Mouse (Mus musculus): ENCODE results near the gene Smco3.
A peak's percentile ranks its signal among the peaks of the same experiment; 100 is the strongest.
"Not testable (repeated sequence)": the region's sequence is repeated elsewhere in the genome, so short reads cannot be mapped to it uniquely, and the experiment has no call there.

Gene Smco3

DNA sequence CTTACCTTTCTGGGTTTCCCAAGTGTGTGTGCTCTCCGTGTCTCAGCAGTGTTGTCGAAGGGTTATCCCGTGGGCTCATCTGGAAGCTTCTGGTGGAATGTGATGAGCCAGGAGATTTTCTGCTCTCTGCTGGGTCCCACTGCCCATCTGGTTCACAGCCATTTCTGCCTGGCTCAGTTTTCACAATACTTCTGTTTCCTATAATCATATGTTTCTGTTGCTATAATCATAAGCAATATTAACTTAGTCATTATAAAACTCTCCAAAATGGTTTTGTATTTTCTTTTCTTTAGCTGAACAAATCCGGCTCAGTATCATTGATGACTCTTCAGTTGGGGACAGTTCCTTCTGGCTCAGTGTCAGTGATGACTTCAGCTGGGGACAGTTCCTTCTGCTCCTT, at the start of gene Smco3:
TSS of gene Smco3 (minus strand) at position 101 of the 400 bp plus-strand sequence.
- DNase-seq (ENCODE audit: low read depth, low spot score), result no peak

- DNase-seq (ENCODE audit: low read depth, low spot score), result not testable (repeated sequence)
Measured at GRCm38 (mm10) chr6:136884766-136885165, 49.5 kb upstream of the Smco3 start.

GRCm38 (mm10) chr6:136883961-136884360, 48.7 kb upstream of the Smco3 start:
- no peak for DNase-seq (ENCODE audit: low read depth, low spot score)

- DNase-seq (ENCODE audit: low read depth, low spot score), result no peak
Measured at GRCm38 (mm10) chr6:136883431-136883915, 48.2 kb upstream of the Smco3 start.

- no peak for DNase-seq (ENCODE audit: low read depth, low spot score)
Measured at GRCm38 (mm10) chr6:136881678-136882077, 46.4 kb upstream of the Smco3 start.

GRCm38 (mm10) chr6:136875670-136876069, 40.4 kb upstream of the Smco3 start, which contains the start of gene Mgp:
TSS of gene Mgp (minus strand) at chr6:136875823.
- no peak for DNase-seq (ENCODE audit: low read depth, low spot score)

DNA sequence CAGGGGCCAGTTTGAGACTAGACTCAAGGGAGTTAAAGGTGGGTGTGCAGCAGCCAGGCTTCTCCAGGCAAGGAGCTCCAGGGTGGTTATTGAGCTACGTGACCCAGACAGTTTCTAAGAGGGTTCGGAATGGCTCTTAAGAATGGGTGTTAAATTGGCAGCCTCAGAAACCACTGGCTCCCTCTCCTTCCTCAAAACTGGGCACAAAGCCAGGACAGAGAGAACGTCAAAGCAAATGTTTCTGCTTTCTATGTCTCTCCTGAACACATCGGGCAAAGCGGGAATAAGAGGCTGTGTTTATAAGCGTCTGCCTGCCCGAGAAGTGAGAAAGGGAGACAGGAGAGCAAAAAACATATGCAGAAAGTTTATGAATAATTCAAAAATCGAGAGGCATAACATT, 39.3 kb upstream of the Smco3 start:
- DNase-seq (ENCODE audit: low read depth, low spot score), result no peak

- DNase-seq (ENCODE audit: low read depth, low spot score), result no peak
Measured at GRCm38 (mm10) chr6:136868921-136869320, 33.7 kb upstream of the Smco3 start.

DNA sequence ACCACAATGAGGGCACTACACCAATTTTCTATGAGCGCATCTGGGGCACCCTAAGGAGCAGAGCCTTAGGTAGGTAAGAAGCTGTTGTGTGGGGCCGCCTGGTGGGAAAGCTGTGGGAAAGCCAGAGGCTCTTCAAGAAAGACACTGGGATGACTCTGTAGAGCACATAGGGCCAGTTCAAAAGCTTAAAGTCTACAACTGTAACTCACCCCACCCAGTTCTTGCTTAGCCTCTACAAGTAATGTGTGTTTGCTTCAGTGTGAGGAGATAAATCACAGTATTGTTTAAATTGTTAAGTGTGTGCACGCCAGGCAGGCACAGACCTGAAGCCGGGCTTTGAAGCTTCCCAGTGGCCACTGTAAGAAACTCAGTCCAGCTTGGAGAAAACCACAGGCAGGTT, 30.9 kb upstream of the Smco3 start:
- no peak for DNase-seq (ENCODE audit: low read depth, low spot score)

DNA sequence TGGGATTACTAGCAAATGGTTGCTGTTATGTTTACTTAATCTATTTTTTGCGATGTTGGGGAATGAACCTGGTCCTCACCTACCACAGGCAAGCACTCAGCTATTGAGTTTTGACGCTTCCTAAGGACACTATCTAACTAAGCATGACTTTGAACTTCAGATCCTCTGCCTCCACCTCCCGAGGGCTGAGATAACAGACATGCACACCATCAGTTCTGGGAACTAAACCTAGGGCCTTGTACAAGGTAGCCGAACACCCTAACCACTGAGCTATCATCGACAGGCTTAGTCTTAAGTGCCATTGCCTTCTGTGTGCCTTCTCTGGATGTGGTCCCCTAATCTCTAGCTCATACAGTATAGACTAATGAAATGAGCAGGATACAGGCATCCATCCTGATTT, 30.1 kb upstream of the Smco3 start:
- no peak for DNase-seq (ENCODE audit: low read depth, low spot score)

DNA sequence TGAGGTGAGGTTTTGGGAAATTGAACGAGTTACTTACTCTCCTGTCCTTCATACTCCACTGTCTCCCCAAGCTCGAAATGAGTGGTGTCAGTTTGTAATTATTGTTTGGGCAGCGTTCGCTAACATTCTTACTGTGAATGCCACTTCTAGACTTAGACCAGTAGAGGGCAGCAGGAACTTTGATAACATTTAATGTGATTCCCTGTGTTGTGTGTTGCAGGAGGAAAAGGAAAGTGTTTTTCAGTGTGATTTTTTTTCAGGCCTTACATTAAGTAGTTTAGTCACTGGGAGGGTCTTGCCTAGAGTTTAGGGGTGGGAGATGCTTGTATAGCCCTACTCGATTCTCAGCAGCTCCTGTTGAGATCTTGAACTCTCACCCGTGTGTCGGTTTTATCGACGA, 25.8 kb upstream of the Smco3 start:
- DNase-seq (ENCODE audit: low read depth, low spot score), result peak; percentile 56

- no peak for DNase-seq (ENCODE audit: low read depth, low spot score)
Measured at GRCm38 (mm10) chr6:136858420-136858819, 23.2 kb upstream of the Smco3 start.

GRCm38 (mm10) chr6:136857873-136858260, 22.6 kb upstream of the Smco3 start:
- DNase-seq (ENCODE audit: low read depth, low spot score), result no peak

DNA sequence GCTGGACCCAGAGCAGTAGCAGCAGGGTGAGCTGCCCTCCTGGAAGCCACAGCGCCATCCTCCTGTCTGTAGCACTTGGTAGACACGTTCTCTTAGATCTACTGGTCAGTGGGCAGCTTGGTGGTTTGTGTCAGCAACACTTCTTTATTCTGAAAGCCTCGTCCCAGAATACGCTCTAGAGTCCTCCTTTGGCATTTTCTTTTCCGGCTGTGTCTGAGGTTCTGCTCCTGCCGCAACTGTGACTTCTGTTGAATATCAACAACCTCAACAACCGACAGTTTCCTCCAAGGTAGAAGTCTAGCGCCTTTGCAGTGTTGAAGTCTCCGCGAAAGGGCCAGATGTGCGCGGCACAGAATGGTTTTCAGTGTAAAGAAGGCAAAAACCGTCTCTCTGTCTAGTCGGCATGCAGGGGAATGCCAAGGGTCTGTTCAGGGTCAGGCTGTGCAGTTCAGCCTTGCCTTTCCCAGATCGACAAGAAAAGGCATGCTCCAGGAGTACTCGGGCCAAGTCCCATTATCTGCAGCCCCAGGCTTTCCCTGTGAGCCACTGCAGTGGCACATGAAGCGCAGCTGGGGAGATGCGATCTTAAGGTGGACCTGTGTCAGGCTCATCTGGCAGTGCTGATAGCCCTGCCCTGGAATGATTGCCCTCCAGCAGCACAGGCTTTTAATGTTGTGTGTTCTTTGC, 22.1 kb upstream of the Smco3 start, which contains the start of gene Art4:
TSS of gene Art4 (minus strand) at position 548 of the 687 bp plus-strand sequence.
- no peak for DNase-seq (ENCODE audit: low read depth, low spot score)

DNA sequence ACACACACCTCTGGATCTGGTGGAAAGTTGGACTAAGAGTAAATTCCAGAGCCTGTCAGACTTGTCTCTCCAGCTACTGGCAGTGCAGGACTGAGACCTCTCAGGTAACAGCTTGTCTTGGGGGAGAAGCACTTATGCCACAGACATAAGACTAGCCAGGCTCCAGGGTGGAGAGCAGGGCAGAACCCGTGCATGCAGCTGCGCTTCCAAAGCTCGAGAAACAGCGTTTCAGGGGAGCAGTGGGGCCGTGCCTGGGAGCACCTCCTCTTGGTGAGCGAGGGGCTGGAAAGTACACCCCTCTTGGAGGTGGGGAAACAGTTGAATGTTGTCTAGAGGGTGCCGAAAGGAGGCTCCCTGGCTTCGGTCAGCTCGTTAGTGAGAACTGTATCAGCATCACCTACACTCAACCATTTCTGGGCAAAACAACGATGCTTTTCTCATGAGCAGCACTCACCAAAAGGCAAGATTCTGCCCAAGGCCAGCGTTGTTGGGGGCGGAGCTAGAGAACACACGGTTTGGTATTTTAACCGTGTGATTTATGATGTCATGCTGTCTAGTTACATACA, 20.9 kb upstream of the Smco3 start:
- DNase-seq (ENCODE audit: low read depth, low spot score), result peak; percentile 38

DNA sequence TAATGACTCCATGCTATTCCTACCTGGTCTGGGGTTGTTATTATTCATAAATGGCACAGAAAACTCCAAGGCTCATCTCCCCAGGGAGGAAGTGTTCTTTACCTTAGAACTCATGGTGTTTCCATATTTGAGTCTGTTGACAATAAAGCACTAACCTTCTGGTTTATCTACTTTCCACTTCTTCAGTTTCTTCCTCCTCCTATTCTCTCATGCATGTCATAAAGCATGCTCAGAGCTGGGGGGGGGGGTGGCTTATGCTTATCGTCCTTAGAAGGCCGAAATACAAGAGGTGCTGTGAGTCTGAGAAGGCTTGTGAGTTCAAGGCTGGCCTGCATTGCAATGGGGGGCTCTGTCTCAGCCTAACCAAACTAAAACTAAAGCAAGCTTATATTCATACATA, 19.9 kb upstream of the Smco3 start:
- no peak for DNase-seq (ENCODE audit: low read depth, low spot score)

DNA sequence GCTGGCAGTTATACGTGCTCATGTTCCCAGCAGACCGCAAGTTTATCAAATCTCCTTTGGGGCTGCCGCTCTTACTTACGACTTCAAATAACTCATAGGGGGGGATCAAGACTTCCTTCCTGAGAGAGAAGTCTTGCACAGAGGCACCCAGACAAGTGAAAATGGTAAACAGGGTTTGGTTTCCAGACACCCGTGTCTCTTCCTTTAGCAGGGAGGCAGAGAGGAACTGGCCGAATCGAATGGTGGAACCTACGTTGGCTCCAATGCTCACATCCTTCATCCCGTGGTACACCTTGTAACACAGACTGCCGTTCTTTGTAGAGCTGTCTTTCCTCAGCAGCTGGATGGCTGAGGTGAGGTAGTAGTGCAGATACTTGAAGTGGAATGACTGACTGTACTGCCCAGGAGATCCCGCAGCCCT, 19.1 kb upstream of the Smco3 start:
- no peak for DNase-seq (ENCODE audit: low read depth, low spot score)

DNA sequence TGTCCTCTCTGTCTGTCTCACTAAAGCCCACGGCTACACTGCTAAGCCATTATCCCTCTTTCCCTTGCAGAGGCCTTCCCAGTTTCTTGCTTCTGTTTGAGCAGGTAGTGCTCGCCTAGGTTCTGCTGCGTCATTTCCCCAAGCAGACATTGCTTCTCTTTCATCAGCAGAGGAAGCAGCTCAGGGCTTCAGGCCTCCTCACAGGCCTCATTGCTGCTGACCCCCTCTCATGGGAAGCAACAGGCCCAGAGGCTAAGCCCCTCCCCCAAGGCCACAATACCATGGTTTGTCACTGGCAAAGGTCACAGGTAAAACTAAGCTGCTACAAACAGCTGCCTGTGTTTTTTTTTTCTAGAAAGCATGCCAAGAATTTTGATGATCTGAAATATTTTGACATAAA, 17.5 kb upstream of the Smco3 start:
- peak; percentile 55 for DNase-seq (ENCODE audit: low read depth, low spot score)

DNA sequence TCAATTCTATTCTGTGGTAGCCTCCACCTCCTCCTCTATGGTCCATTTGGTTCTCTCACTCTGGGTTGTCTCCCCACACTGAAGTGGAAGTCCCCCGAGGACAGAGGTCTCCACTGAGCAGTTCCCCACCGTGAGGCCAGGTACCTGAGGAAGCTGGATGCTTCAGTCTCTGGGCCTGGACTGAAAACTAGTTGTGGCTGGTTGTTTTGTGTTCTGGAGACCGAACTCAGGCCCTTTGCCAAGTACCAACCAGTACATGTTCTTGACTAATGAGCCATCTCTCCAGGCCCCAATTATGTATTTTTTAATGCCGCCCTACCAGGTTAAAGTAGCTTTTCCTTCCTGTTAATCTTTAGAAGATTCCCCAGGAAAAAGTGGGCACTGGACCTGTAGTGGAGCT, 17.1 kb upstream of the Smco3 start:
- no peak for DNase-seq (ENCODE audit: low read depth, low spot score)

GRCm38 (mm10) chr6:136850267-136850666, 15.0 kb upstream of the Smco3 start:
- DNase-seq (ENCODE audit: low read depth, low spot score), result no peak

DNA sequence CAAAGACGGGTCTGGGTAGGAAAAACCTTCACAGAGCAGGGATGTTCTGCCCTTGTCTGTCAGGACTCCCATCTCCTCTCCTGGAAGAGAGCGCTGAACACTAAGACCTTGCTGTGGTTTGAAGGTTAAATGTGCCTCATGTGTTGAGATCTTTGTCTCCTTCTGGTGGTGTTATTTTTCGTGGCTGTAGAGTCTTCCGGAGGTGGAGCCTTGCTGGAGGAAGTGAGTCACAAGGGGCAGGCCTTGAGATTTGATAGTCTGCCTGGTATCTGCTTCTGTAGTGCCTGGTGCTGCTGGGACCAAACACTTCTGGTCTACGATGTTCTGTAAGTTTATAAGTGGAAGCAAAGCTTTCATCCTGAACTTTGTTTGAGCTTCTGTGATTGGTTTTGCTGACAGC, 13.7 kb upstream of the Smco3 start:
- no peak for DNase-seq (ENCODE audit: low read depth, low spot score)

- no peak for DNase-seq (ENCODE audit: low read depth, low spot score)
Measured at GRCm38 (mm10) chr6:136848399-136848798, 13.1 kb upstream of the Smco3 start.

GRCm38 (mm10) chr6:136847790-136848189, 12.5 kb upstream of the Smco3 start:
- no peak for DNase-seq (ENCODE audit: low read depth, low spot score)

Data from forelimb bud, embryonic 11.5 days (tissue).